Mouse (Mus musculus) skeletal muscle tissue, postnatal 0 days (tissue): ENCODE measurements around the gene Tpst2. TPM values are rescaled to one million over a fixed set of nuclear protein-coding genes. Genes with fewer than 3 reads are reported as not detected.

Experiments
- polyA plus RNA-seq: library from polyadenylated mRNA; unstranded; fragments of >200 nt; fragmentation: Nextera tagmentation; extraction: Ambion mirVana; gene quantifications from 2 replicates; pipeline ENCODE4 v1.2.1, GENCODE M21; 2015

The Tpst2 gene
- 24.6 and 28.3 TPM in 2 replicates for polyA plus RNA-seq

DNA sequence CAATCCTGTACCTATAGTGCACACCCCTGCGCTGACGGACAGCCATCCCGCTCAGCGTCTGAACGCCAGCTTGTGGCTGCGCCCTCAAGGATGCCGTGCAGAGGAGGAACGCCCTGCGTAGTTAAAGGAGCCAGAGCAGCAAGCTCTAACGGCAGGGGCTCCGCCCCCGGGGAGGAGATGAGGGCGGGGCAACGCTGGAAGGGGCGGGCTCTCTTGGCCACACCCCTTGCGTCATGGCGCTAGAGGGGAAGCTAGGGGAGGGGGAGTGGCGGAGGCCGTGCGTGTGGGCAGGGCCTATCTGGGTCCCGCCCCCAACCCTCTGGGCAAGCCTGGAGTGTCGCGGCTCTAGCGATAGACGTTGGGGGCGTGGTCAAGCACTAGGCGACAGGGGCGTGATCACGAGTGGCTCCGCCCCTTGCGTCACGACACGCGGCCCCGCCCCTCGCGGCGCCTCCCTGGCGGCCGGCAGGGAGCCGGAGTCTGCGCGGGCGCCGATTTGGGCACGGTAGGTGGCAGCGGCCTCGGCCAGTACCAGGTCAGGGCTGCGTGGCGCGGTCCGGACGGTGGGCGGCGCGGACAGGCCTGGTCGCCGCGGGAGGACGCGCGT, at the start of gene Tpst2:
Gene Tpst2 (plus strand): TSS at position 425 of the 607 bp plus-strand sequence.

DNA sequence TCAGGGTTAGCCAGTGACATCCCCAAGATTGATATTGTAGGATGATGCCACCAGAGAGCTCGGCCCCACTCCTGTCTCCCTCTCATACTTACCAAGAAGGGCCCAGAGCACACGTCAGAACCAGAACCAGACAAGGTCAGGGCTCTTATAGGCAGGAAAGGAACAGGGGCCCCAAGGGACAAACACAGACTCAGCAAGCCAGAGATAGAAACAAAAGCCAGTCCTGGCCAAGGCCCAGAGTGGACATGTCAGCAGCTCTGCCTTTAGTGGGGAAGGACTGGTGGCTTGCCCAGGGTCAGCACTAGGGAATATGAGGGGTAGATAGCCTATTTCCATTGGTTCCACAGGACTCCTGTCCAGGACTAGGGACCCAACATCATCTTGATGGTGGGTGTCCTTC, 24.1 kb upstream of the Tpst2 start, which contains the start of gene Cryba4:
Gene Cryba4 (minus strand): TSS at position 119 of the 400 bp plus-strand sequence.

DNA sequence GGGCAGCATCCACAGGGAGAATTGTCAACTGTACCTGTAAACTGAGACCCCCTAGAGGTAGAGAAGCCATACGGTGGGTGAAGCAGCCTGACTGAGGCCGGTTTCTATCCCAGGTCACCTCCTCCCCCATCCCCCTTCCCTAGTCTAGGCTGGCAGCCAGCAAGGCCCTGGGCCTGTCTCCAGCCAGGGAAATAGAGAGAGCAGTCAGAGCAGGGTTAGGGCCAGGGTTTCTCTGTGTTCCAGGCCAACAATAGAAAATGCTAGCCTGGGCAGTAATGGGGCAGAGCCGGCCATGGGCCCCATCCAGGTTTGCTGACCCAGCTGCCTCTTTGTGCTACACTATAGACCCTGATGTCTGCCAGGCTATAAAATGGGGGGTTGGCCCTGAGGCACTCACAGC, 21.1 kb upstream of the Tpst2 start, which contains the start of gene Crybb1:
Gene Crybb1 (plus strand): TSS at position 390 of the 400 bp plus-strand sequence.

DNA sequence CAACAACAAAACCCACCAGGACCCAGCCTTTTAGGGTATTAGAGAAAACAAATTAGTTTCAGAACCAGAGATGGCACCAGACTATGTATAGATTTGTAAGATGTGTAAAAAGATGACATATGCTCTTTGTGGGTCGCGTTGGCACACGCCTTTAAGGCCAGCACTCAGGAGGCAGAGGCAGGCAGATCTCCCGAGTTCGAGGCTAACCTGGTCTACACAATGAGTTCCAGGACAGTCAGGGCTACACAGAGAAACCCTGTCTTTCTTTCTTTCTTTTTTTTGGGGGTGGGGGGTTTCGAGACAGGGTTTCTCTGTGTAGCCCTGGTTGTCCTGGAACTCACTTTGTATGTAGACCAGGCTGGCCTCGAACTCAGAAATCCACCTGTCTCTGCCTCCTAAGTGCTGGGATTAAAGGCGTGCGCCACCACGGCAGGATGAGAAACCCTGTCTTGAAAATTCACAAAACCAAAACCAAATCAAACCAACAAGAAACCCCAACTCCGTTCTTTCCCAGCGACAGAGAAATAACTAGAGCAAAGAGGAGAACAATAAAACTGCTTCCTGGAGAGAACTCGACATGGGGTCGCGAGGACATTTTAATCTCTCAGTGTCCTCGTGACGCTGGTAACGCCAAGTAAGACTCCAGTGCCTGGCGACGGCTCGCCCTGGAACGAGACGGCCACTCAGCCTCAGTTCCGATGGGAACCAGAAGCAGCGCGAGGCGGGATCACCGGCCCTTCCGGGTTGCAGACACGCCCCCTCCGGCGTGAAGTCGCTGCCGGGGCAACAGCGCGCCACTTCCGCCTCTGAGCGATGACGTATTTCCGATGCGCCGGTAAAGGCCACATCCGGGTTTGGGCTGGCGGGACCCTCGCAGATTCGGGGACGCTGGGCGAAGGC, 49.3 kb downstream of the Tpst2 start, which contains the start of gene Tfip11:
Gene Tfip11 (plus strand): TSS at position 813 of the 900 bp plus-strand sequence.

DNA sequence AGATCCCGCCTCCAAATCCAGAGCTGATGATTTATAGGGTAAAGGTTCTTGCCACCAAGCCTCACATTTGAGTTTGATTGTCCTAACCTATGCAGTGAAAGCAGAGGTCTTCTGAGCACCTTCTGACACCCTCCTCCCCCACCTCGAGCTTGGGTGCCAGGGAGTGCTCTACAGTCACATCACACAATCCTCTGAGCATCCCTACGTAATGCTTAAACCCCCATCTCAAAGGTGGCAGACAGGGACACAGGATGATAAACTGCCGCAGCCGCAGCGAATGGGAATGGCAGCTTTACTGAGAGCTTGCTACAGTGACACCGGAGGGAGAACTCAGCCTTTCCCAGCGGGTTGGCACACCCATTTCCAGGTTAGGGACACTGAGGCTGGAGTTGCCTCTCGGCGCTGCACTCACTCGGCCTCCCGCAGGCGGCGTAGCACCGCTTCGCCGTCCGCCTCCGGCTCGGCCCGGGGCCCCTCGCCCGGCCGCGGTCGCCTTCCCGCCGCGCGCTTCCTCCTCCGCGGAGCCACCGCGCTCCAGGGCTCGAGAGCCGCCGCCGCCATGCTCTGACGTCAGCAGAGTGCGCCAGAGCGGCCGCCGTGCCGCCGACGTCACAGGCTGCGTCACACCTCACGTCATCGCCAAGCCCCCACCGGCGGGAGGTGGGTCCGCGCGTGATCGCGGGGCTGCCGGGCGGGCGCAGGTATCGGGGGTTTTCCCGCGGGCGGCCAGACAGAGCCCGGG, 66.1 kb downstream of the Tpst2 start, which contains the start of the genes Srrd and Hps4:
Gene Srrd (minus strand): TSS at position 578 of the 742 bp plus-strand sequence.
Gene Hps4 (plus strand): TSS at position 621 of the 742 bp plus-strand sequence.

DNA sequence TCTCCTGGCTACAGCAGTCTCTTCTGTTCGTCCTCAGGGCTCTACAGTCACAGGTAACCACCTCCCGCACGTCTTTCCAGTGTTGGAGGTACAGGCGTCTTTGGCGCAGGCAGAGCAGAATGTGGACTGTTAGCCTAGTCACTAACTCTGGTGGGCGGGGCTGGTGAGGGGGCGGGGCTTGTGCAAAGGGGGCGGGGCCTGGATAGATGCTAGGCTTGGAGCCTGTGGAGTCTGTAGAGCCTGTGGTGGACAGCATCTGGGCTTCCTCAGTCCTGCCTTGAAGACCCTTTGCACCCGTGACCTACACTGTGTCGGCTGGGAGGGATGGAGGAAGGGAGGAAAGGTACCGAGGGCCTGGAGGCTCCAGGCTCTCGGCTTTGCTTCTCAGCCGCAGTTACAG, 79.4 kb downstream of the Tpst2 start, which contains the start of gene Gm6583:
Gene Gm6583 (minus strand): TSS at position 124 of the 400 bp plus-strand sequence.

Other genes with a start within 250 kb of the Tpst2 start
- 1.3 and 2.0 TPM in 2 replicates for gene Cryba4, start 24.2 kb upstream of the Tpst2 start, polyA plus RNA-seq
- 0.95 and 1.3 TPM in 2 replicates for gene Crybb1, start 20.9 kb upstream of the Tpst2 start, polyA plus RNA-seq
- gene Tfip11, start 49.7 kb downstream of the Tpst2 start, polyA plus RNA-seq = 9.8 and 11.2 TPM in 2 replicates
- gene Srrd, start 66.3 kb downstream of the Tpst2 start, polyA plus RNA-seq = 10.3 and 10.7 TPM in 2 replicates
- 7.7 and 9.5 TPM in 2 replicates for gene Hps4, start 66.4 kb downstream of the Tpst2 start, polyA plus RNA-seq
- gene Gm6583, start 79.3 kb downstream of the Tpst2 start, polyA plus RNA-seq = 0.08 TPM in 1 of 2 replicates, not detected in the other
- gene Asphd2, start 118.2 kb downstream of the Tpst2 start, polyA plus RNA-seq = 1.6 and 3.4 TPM in 2 replicates
- not detected in 2 replicates for gene Gm6588, start 172.7 kb downstream of the Tpst2 start, polyA plus RNA-seq